9 mouse cellular contexts compared by ENCODE assay signal in genomic region chr9:118611958-118612581, GRCm38 (mm10). TPM values are rescaled to one million over a fixed set of nuclear protein-coding genes. Genes with fewer than 3 reads are reported as not detected.
DNase-seq lines count a peak whose midpoint lies in the region; ATAC-seq and TF ChIP-seq lines count a peak whose summit lies in the region.
"Had no signal": no experiment of that assay in that cellular context is flagged by ENCODE, and none has a peak within 500 bp of the region (broad histone marks: within the 10 kb centered on the region; RNA-seq: fewer than 3 reads in every experiment).

No protein-coding gene starts in this region.

- no peaks in the 10 kb centered on the region; the same call in 1 of the 2 replicates for H3K27me3 ChIP-seq in spleen, adult 2 months (ENCODE audit: control insufficient read depth, insufficient read depth, low read length)
- H3K27me3 ChIP-seq in forebrain, embryonic 14.5 days (replicated peaks; ENCODE audit: control insufficient read depth, insufficient read depth, low read length): peaks cover 13% of the 10 kb centered on the region; the same call in 1 of the 2 replicates

- no peaks in the 10 kb centered on the region for H3K36me3 ChIP-seq in spleen, adult 2 months (ENCODE audit: control insufficient read depth, insufficient read depth, low read length)
- no peaks in the 10 kb centered on the region for H3K36me3 ChIP-seq in forebrain, embryonic 14.5 days (ENCODE audit: control insufficient read depth, insufficient read depth, low read length)
- H3K36me3 ChIP-seq: neural tube, embryonic 12.5 days had no signal

- H3K27ac ChIP-seq in spleen, adult 2 months (ENCODE audit: insufficient read depth, low read length): peak overlapping the region; percentile 21; the same call in 1 of the 2 replicates
- H3K27ac ChIP-seq in forebrain, embryonic 14.5 days (ENCODE audit: low read depth, low read length): no peak overlapping the region
- H3K27ac ChIP-seq: neural tube, embryonic 12.5 days had no signal

- no peak for TF ChIP-seq CTCF in spleen, adult 2 months (IDR thresholded peaks at IDR 0.05; ENCODE audit: extremely low read depth, insufficient read depth, insufficient read length, insufficient replicate concordance)

- peaks cover under 1% of the 10 kb centered on the region for H3K4me1 ChIP-seq in spleen, adult 2 months (ENCODE audit: control insufficient read depth, insufficient read depth, insufficient read length)
- H3K4me1 ChIP-seq in forebrain, embryonic 14.5 days (ENCODE audit: control insufficient read depth, insufficient read depth, low read length): peaks cover 5% of the 10 kb centered on the region

- peak; percentile 42 for DNase-seq in CD4-positive, CD25-positive, alpha-beta regulatory T cell, adult 2 months (ENCODE audit: low read depth, low spot score)
- peak; percentile 30 to 31 for DNase-seq in spleen, adult 2 months (ENCODE audit: low read depth in 1 of 2, low spot score in 2 of 2)
- no peak for DNase-seq in spleen, adult 12 weeks (ENCODE audit: low spot score)
- peak; percentile 55 for DNase-seq in lung, postnatal 25 days (ENCODE audit: low spot score)
- DNase-seq in frontal cortex, postnatal 10 days (ENCODE audit: low spot score in 2 of 2): no peak
- no peak for DNase-seq in forebrain, embryonic 14.5 days (ENCODE audit: low spot score)
- no peak for DNase-seq in cerebellum, adult 11 months

- H3K9ac ChIP-seq in forebrain, embryonic 14.5 days (ENCODE audit: low read length): no peak overlapping the region
- H3K9ac ChIP-seq: neural tube, embryonic 12.5 days had no signal

- H3K4me3 ChIP-seq in spleen, adult 2 months (ENCODE audit: extremely low read depth, insufficient read depth, insufficient read length): peak overlapping the region; percentile 20; the same call in 1 of the 2 replicates
- no peak overlapping the region for H3K4me3 ChIP-seq in forebrain, embryonic 14.5 days (ENCODE audit: low read depth, low read length)
- H3K4me3 ChIP-seq: neural tube, embryonic 12.5 days had no signal

- no peak for TF ChIP-seq POLR2A in spleen, adult 2 months (IDR thresholded peaks at IDR 0.05; ENCODE audit: low read depth, low read length)

- no peaks in the 10 kb centered on the region for H3K9me3 ChIP-seq in forebrain, embryonic 14.5 days (replicated peaks; ENCODE audit: control insufficient read depth, low read length)
- H3K9me3 ChIP-seq: neural tube, embryonic 12.5 days had no signal

- H3K4me2 ChIP-seq in forebrain, embryonic 14.5 days (ENCODE audit: low read length): no peak overlapping the region

- WGBS in spleen, adult 2 months: 21% methylated on average over 20 of the region's 20 CpGs
- WGBS in forebrain, embryonic 14.5 days: 64% methylated on average over 20 of the region's 20 CpGs

- no peak for ATAC-seq in CD4-positive, CD25-positive, alpha-beta regulatory T cell, adult 4 months
- no peak for ATAC-seq in forebrain, embryonic 14.5 days

RNA-seq across cellular contexts. Expression of gene Itga9, which starts 5.6 kb away (rescaled TPM):
- polyA plus RNA-seq in CD4-positive, CD25-positive, alpha-beta regulatory T cell, adult 4 months (2017; shearing (Covaris generic)): 1 to 10 TPM in 1 of 2 experiments, under 1 TPM in 1; 0.41 to 1.0 TPM
- 11.8 and 18.1 TPM in 2 replicates for polyA plus RNA-seq in spleen, adult 2 months (2012; rRNA removed)
- 0.85 and 0.88 TPM in 2 replicates for polyA plus RNA-seq in forebrain, embryonic 14.5 days (2014; fragmentation: Nextera tagmentation; extraction: Ambion mirVana)

Comparison
In these comparisons a context has a peak if more than half of its experiments do, and no peak if none do; other contexts are left out.
1. DNase-seq: peak in CD4-positive, CD25-positive, alpha-beta regulatory T cell, adult 2 months (single experiment), spleen, adult 2 months (2 of 2) and lung, postnatal 25 days (single experiment); none in spleen, adult 12 weeks (single experiment), frontal cortex, postnatal 10 days (0 of 2), forebrain, embryonic 14.5 days (single experiment) and cerebellum, adult 11 months (single experiment).